Mouse (Mus musculus) naive thymus-derived CD4-positive, alpha-beta T cell, adult 2 months (primary cell): ENCODE results near the gene Tmprss11e.

ENCODE experiments used
- DNase-seq: peaks from one replicate; pipeline ENCODE4 v3.0.0-alpha.2; 2011; ENCODE audit warnings: low read depth

Gene Tmprss11e

GRCm38 (mm10) chr5:86745715-86746114 lies at the start of gene Tmprss11e:
Tmprss11e (minus strand) TSS chr5:86745815.
- DNase-seq = no peak

GRCm38 (mm10) chr5:86792807-86793206 lies 47.2 kb upstream of the Tmprss11e start:
- DNase-seq = no peak

GRCm38 (mm10) chr5:86792249-86792648 lies 46.6 kb upstream of the Tmprss11e start:
- no peak for DNase-seq

- no peak for DNase-seq
Observed at GRCm38 (mm10) chr5:86789954-86790353, 44.3 kb upstream of the Tmprss11e start.

GRCm38 (mm10) chr5:86786798-86787197 lies 41.2 kb upstream of the Tmprss11e start:
- DNase-seq = no peak

GRCm38 (mm10) chr5:86784205-86784604 lies 38.6 kb upstream of the Tmprss11e start:
- no peak for DNase-seq

- peak; percentile 14 for DNase-seq
Observed at GRCm38 (mm10) chr5:86783059-86783458, 37.4 kb upstream of the Tmprss11e start.

- DNase-seq = no peak
Observed at GRCm38 (mm10) chr5:86778471-86778870, 32.9 kb upstream of the Tmprss11e start.

GRCm38 (mm10) chr5:86776941-86777340 lies 31.3 kb upstream of the Tmprss11e start:
- DNase-seq = no peak

- no peak for DNase-seq
Observed at GRCm38 (mm10) chr5:86771010-86771409, 25.4 kb upstream of the Tmprss11e start.

GRCm38 (mm10) chr5:86769015-86769658 lies 23.5 kb upstream of the Tmprss11e start:
- DNase-seq = no peak

GRCm38 (mm10) chr5:86742796-86743195 lies 2.8 kb downstream of the Tmprss11e start:
- DNase-seq = no peak

GRCm38 (mm10) chr5:86741146-86741545 lies 4.5 kb downstream of the Tmprss11e start:
- DNase-seq = peak; percentile 1

- no peak for DNase-seq
Observed at GRCm38 (mm10) chr5:86735808-86736207, 9.8 kb downstream of the Tmprss11e start.

- DNase-seq = no peak
Observed at GRCm38 (mm10) chr5:86730587-86730986, 15.0 kb downstream of the Tmprss11e start.

GRCm38 (mm10) chr5:86728574-86728973 lies 17.0 kb downstream of the Tmprss11e start:
- no peak for DNase-seq

GRCm38 (mm10) chr5:86727033-86727432 lies 18.6 kb downstream of the Tmprss11e start:
- no peak for DNase-seq

- DNase-seq = no peak
Observed at GRCm38 (mm10) chr5:86725021-86725420, 20.6 kb downstream of the Tmprss11e start.

- DNase-seq = no peak
Observed at GRCm38 (mm10) chr5:86722820-86723460, 22.7 kb downstream of the Tmprss11e start.

- no peak for DNase-seq
Observed at GRCm38 (mm10) chr5:86714967-86715366, 30.6 kb downstream of the Tmprss11e start.

GRCm38 (mm10) chr5:86704923-86705322 lies 40.7 kb downstream of the Tmprss11e start:
- DNase-seq = no peak

- no peak for DNase-seq
Observed at GRCm38 (mm10) chr5:86684667-86685066, 60.9 kb downstream of the Tmprss11e start.

GRCm38 (mm10) chr5:86676262-86676661 lies 69.4 kb downstream of the Tmprss11e start, which contains the start of gene Tmprss11b:
Tmprss11b (minus strand) TSS chr5:86676362.
- no peak for DNase-seq
